Mouse (Mus musculus) kidney, postnatal 4 days (tissue): Measurements from ENCODE around the gene Letmd1.

Experiments
- DNase-seq, 2 experiments: peaks; one replicate each; pipeline ENCODE4 v3.0.0; 2021; ENCODE audit warnings: mixed read lengths in 2 of 2

The Letmd1 gene

DNA sequence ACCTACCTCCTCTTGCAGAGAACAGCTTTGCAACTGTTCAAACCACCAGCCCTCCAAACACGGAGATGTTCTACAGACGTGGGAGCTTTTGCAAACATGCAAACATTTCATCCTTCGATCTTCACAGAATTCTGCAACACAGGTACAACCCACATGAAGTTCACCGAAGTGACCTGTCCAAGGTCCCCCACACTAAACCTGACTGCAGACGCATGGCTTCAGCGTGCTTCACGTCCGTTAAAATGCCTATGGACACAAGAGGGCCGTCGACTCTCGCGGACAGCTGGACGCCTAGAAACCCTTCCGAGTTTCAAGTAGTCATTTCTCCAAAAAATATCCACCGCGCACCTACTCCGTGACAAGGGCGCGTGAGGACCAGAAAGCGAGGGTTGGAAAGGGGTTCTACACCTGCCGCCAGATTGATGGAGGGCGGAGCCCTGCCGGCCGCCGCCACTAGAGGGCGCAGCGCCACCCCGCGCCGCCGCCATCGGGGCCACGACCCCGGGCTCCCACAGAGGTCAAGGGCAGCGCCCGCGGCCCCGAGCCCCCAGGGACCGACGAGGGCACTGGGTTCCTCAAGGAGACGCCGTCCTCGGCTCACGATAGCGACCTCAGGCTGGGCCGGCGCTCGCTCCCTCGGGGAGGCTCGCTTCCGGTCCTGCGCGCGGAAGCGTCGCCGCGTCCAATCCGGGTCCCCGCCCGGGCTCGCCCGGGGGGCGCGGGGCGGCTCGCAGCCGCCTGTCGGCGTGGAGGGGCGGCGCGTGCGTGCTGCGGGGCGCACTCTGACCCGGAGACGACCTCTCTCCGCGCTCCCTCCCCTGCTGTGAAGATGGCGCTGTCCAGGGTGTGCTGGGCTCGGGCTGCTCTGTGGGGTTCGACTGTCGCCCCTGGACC lies at the start of gene Letmd1:
TSS of gene Letmd1 (plus strand) at position 729 of the 894 bp plus-strand sequence.
- peak; percentile 90 to 93 for DNase-seq

DNA sequence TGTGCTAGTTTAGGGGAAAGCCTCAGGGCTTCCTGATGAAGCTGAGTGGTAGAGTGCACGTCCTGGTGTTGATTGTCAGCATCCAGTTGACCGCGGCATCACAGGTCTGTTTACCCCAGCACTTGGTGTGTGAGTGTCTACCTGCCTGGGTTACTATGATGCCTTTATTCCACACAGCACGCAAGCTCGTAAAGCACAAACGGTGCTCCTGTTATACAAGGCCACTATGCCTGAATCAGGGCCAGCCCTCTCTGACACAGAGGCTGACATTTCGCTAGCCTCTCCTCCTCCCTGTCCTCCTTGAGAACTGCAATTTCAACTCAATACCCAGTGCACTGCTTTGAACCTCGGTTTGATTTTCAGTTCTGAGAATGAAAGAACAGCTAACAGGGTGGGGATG lies 49.5 kb upstream of the Letmd1 start:
- DNase-seq: no peak

- no peak for DNase-seq
These were observed 48.7 kb upstream of the Letmd1 start for GRCm38 (mm10) chr15:100419901-100420745.

GRCm38 (mm10) chr15:100421059-100421757 lies 47.6 kb upstream of the Letmd1 start:
- peak in 1 of 2 experiments; percentile 46 for DNase-seq

- peak in 1 of 2 experiments; percentile 63 for DNase-seq
These were observed 47.0 kb upstream of the Letmd1 start, which contains the start of gene Gm5475 for GRCm38 (mm10) chr15:100421758-100422197. Gm5475 (plus strand) TSS chr15:100422147.

GRCm38 (mm10) chr15:100422476-100422875 lies 46.3 kb upstream of the Letmd1 start:
- DNase-seq: peak; percentile 59 to 70

DNA sequence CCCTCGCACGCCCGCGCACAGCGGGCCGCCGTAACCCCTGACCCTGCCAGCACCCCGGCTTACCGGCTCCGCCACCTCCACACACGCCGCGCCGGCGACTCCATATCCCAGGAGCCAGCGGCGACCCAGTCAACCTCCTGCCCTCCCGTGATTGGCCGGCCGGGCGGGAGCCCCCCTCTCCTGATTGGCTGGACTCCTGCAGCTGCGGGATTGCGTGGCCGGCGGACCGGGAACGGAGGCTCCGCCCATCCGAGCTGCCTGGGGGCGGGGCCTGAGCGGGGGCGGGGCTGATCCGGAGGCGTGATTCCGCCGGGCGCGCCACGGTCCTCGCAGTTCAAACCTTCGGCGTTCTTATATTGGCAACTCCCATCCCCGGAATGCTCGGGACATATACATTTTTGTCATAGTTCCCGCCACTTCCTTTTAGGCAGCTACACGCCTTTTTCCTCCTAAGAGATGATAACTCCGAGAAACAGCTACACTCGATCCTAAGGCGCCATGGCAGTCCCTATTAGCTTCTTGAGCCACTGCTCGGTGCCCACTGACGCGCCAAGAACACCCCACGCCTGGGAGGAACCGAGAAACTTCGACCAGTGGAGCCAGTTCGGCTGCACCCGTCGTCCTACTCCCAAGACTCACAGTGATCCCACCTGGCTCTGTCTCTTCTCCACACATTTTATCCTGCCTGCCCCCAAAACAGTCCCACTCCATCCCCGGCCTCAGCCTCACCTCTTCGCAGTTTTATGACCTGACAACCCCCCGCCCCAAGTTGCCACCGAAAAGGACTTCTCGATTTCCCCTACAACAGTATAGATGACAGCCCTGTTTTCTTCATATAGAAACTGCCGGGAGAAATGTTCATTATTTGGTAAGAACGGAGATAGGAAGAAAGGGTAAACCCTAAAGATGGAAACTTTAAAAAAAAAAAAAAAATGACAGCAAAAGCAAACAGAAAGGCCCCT lies 45.6 kb upstream of the Letmd1 start:
- DNase-seq: peak; percentile 97 to 98

GRCm38 (mm10) chr15:100423916-100424315 lies 44.9 kb upstream of the Letmd1 start:
- DNase-seq: peak; percentile 64 to 76

- peak; percentile 53 to 72 for DNase-seq
These were observed 44.3 kb upstream of the Letmd1 start, which contains the start of gene Slc11a2 for GRCm38 (mm10) chr15:100424396-100425122. Slc11a2 (minus strand) TSS chr15:100425072.

- DNase-seq: peak; percentile 68 to 80
These were observed 40.4 kb upstream of the Letmd1 start for GRCm38 (mm10) chr15:100428296-100428905.

- peak; percentile 38 to 55 for DNase-seq
These were observed 38.8 kb upstream of the Letmd1 start for GRCm38 (mm10) chr15:100429959-100430565.

- DNase-seq: no peak
These were observed 35.6 kb upstream of the Letmd1 start for GRCm38 (mm10) chr15:100433234-100433633.

GRCm38 (mm10) chr15:100436112-100436511 lies 32.7 kb upstream of the Letmd1 start:
- no peak for DNase-seq

- no peak for DNase-seq
These were observed 32.3 kb upstream of the Letmd1 start for GRCm38 (mm10) chr15:100436518-100436917.

GRCm38 (mm10) chr15:100443126-100443922 lies 25.5 kb upstream of the Letmd1 start:
- DNase-seq: peak; percentile 86 to 92

DNA sequence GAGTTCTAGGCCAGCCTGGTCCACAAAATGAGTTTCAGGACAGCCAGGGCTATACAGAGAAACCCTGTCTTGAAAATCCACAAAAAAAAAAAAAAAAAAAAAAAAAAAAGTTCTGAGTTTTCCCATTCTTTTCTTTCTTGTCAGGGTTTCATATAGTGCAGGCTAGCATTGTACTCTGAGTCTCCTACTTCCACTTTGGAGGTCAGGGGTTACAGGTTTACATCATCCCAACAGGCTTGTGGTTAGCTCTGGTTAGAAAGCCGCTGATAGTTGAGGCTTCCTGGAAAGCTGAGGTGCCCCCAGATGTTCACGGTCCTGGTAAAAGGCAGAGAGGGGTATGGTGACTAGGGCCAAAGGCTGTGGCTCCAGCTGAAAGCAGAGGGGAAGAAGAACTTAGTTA lies 21.9 kb upstream of the Letmd1 start:
- no peak for DNase-seq

- no peak for DNase-seq
These were observed 20.3 kb upstream of the Letmd1 start for GRCm38 (mm10) chr15:100448572-100448971.

DNA sequence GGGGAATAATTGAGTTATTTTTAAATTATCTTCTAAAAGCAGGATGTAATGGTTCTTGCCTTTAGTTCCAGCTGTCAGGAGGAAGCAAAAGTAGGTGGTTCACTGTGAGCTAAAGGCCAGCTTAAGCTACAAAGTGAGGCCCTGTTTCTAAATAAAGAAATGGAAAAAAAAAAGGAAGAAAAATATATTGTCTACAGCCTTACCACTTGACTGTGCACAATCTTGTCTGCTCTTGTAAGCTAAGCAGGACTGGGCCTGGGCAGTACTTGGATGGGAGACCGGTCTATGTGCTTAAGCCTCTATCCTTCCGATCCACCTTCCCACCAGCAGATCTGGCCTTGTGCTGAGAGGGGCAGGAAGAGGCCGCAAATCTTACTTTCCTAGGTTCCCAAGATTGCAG lies 19.3 kb upstream of the Letmd1 start:
- DNase-seq: no peak

- DNase-seq: peak in 1 of 2 experiments; percentile 48
These were observed 17.6 kb upstream of the Letmd1 start for GRCm38 (mm10) chr15:100451245-100451644.
